Mouse (Mus musculus): ENCODE data around the gene Psmg3.

The Psmg3 gene

DNA sequence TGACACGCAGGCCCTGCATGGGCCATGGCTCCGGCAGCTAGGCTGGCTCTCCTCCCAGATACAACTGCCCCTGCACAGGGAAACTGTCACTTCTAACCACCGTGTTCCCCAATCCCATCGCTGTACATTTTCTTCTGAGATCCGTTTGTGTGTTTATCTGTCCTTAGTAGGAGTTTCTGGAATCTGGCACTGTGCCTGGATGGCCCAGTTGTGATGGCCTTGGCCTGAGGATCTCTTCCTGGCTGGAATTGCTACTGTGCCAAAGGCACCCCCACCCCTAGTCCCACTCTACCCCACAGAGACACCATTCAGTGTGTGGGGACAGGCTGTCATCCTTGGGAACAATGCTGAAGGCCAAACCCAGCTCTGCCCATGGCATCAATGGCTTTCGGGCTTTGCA, 10.7 kb downstream of the Psmg3 start:
- no peak for DNase-seq (ENCODE audit: low spot score in 2 of 2)

GRCm38 (mm10) chr5:139813963-139814381, 12.7 kb downstream of the Psmg3 start:
- DNase-seq (ENCODE audit: low spot score in 2 of 2): no peak

DNA sequence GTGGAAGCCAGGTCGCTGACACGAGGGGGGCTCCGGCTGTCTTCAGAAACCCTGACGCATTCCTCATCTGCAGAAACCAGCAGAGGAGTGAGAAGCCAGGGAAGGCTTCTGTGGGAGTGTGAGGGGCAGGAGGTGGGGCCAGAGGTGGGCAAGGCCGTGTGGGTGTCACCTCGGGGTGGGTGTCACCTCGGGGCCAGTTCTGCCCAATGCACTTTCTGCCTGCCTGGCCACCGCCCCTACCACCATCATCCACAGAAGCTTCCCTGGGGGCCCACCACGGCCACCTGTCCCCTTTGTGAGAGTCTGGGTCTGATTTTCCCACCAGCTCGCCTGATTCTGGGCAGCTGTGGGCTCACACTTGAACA, 13.6 kb downstream of the Psmg3 start:
- DNase-seq (ENCODE audit: low spot score in 2 of 2): no peak

DNA sequence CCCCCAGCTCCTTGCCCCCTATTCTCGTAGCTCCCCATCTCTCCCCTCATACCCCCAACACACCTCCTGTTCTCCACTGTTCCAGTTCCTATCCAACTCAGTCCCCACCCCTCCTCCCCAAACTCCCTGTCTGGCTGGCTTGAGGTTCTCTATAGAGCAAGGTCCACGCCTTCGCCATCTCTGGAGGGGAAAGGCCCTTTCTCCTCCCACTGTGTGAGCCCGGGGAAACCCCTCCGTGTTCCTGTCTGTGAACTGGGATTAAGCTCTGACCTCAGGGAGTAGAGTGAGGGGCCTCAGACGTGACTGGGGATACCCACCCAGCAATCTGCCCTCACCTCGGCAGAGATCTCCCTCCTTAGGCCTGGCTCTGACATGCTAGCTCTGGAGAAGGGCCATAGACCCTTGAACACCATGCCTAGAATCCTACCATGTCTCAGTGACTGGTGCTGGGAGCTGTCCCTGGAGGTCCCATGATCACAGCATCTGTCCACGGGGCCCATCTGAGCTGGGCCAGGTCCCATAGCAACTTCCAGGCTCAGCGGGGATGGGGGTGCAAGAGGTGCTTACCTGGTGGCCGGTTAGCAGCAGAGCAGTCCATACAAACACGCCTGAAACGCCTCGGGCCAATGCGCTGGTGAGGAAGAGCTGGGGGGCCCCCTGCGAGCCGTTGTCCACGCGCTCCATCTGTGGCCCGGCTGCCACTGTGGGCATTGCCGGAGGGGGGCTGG, 14.1 kb downstream of the Psmg3 start:
- DNase-seq (ENCODE audit: low spot score in 2 of 2): no peak

DNA sequence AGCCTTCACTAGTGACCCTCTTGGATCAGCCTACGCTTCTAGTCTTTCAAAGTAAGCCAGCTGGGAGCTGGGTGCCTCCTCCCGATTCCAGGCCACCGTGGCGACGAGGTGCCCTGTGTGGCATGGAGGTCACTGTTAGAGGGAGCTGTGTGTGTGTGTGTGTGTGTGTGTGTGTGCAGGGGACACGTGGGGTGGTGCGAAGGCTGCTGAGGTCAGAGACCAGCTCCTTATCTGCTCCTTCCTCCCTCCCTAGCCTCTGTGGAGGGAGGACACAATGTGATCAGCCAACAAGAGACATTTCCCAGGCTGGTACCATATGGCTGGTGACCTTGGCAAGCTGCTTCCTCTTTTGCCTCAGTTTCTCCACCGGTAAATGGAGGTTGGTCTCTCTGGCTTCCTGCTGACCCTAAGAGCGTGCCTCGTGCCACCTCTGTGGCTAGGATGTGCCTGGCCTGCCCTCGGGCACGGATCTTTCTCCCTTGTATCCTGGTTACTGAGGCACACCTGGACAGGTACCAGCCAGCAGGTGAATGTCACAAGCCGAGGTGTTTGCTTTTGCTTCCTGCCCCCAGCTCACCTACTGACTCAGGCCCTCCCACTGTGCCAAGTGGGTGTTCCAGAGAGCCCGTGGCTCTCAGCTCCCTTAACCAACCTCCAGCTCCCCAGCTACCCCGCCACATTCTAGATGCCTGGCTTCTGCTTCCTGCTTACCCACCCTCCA, 14.8 kb downstream of the Psmg3 start:
- no peak for DNase-seq (ENCODE audit: low spot score in 2 of 2)

DNA sequence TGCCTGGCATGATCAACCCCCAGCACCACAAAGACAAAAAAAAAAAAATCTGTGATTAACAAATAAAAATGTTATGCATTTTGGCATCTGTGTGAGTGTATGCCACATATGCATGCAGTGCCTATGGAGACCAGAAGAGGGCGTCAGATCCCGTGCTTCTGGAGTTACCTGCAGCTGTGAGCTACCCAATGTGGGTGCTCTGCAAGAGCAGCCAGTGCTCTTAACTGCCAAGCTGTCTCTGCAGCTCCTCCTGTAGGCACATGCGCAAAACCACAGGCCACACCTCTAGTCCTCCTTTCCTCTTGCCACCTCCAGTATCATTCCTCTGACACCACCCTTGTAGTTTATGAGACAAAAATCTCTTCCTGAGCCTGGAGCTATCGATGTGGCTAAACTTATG, 17.3 kb downstream of the Psmg3 start:
- no peak for DNase-seq (ENCODE audit: low spot score in 2 of 2)

DNA sequence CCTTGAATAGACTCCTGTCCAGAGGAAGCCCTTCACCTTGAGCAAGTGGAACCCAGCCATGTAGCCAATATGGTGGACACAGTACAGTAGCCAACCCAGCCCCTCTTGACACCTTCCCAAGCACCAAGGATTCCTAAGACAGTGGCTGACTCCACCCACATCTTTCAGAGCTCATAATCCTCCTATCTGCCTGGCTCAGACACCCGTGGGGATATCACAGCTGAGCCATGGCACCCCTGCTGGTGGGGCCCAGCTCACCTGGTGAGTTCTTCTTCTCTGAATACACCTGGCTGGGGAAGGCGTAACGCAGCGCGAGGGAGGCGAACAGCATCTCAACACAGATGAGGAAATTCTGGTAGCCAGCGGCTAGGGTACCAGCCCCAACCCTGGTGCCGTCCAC, 20.8 kb downstream of the Psmg3 start:
- no peak for DNase-seq (ENCODE audit: low spot score in 2 of 2)

- DNase-seq (ENCODE audit: low spot score in 2 of 2): no peak
These were observed 22.0 kb downstream of the Psmg3 start for GRCm38 (mm10) chr5:139804573-139805111.

GRCm38 (mm10) chr5:139804107-139804551, 22.6 kb downstream of the Psmg3 start:
- DNase-seq (ENCODE audit: low spot score in 2 of 2): no peak

DNA sequence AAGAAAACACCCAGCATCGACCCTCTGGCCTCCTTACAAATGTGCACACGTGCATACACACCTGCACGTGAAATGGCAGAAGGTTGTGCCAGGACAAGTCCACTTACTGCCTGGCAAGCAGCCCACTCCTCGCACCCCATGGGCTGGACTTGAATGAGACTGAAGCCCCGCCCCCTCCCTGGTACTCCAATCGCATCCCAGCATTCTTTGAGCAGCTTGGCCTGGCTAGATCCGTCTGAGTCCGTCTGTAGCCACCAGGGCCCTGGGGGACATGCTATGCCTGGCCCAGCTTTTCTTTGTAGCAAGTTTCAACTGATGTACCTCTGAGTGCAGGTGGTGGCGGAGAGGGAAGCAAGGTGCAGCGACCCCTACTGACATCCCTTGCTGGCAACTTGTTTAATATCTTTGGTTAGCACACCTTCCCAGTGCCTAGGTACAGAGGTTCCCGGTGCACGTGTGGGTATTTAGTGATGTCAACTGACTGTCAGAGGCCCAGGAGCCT, 23.0 kb downstream of the Psmg3 start:
- peak in 1 of 2 experiments; percentile 39 for DNase-seq (ENCODE audit: low spot score in 2 of 2)

DNA sequence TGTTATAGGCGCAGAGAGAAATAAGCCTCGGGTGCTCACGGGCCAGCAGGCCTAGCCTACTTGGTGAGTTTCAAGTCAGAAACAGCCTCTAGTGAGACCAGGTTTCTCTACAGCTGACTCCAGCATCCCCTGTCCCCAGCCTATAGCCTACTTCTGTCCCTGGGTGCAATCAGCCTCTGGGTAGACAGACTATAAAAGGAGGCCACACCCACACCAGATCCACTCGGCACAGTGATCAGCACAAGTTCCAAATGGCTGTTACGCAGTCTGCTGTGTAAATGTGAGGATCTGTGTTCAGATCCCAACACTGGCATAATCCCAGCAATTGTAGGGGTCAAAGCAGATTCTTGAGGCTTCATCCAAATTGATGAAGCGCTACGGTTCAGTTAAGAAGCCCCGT, 23.5 kb downstream of the Psmg3 start:
- DNase-seq (ENCODE audit: low spot score in 2 of 2): no peak

GRCm38 (mm10) chr5:139801880-139802279, 24.8 kb downstream of the Psmg3 start:
- no peak for DNase-seq (ENCODE audit: low spot score in 2 of 2)

GRCm38 (mm10) chr5:139801231-139801630, 25.5 kb downstream of the Psmg3 start:
- DNase-seq (ENCODE audit: low spot score in 2 of 2): no peak

GRCm38 (mm10) chr5:139799801-139800590, 26.7 kb downstream of the Psmg3 start:
- DNase-seq (ENCODE audit: low spot score in 2 of 2): no peak

DNA sequence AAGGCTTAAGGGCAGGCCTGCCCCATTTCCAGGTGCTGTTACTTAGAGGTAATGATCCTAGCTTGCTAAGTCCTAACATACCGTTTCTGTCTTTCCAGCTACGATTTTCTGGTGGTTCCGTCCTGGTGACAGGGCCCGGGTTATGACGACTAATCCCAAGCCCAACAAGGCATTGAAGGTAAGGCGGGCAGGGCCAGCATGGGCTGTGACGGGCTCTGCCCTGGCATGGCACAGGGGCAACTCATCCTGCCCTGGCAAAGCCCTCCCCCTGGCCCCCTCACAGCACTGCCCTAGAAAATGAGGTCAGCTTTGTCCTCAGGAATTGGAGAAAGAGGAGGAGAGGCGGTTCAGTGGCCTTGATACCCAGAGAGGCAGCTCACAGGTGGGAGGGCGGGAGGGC, 27.6 kb downstream of the Psmg3 start:
- DNase-seq (ENCODE audit: low spot score in 2 of 2): no peak

DNA sequence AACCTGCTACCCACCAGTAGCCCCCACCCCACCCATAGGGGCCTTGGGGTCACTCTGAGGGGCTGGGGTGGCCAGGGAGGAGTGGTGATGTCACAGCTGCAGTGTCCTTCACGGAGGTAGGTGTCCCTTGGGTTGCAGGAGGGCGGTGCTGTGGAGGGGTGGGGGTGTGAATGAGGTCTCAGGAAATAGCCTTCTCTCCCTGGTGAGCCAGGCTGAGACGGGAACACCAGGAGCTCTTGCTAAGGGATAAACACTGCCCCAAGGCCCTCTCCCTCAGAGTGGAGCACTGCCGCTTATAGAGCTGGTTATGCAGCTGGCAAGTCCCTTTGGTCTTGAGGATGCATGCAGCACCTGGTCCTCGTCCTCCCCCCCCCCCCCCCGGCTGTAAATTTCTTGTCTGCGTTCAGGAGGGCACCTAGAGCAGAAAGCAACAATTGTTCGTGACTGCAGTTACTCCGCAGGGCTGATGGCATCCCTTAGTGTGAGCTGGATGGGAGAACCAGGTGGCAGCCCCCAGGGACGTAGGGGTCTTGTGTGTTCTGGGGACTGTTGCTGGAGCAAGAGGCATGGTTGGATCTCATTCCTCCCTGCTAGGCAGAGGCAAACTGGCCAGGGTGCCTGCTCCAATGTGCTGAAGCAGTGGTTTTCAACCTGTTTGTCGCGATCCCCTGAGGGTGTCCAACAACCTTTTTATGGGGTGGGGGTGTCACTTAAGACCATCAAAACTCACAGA, 28.4 kb downstream of the Psmg3 start:
- DNase-seq (ENCODE audit: low spot score in 2 of 2): no peak

GRCm38 (mm10) chr5:139797473-139798167, 29.1 kb downstream of the Psmg3 start:
- no peak for DNase-seq (ENCODE audit: low spot score in 2 of 2)

DNA sequence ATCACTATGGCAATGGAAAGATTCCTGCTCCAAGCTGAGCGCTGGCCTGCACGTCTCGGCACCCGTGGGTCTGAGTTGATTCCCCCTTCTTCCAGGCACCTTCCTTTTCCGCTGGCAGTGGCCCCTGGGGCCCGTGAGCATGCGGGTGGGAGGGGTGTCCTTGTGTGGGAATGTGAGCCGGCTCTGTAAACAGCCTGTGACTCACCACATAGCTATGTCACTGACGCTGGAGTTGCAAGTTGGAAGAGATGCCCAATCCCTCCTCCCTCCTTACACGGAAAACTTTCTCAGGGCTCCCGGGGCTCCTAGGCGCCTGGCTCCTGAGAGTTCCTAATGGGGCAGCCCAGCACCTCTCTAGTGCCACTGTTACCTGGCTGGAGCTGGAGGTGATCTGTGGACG, 29.8 kb downstream of the Psmg3 start:
- no peak for DNase-seq (ENCODE audit: low spot score in 2 of 2)

DNA sequence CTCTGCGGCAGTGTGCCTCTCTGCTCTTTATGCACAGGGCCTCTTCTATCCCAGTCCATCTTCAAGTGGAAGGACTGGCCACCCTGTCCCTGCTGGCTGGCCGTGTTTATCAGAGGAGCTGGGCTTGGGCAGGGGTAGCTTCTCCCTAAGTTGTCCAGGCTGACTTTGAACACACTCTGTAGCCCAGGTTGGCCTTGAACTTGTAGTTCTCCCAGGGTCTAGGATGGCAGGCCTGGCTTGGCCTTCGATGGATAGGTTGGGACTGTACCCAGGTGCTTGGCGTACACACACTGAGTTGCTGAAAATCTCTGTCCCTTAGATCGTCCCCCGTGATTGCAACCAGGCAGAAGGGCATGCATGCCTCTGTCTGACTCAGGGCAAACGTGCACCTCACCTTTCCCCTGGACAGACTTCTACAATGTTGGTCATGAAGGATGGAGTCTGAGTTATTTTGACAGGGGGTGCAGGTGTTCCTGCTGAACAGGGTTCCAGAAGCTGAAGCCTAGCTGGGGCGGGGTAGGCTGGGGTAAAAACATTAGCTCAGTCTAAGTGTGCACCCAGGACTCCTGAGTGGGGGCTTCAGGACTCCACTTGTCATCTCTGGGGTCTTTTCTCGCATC, 30.6 kb downstream of the Psmg3 start:
- DNase-seq (ENCODE audit: low spot score in 2 of 2): no peak

- DNase-seq (ENCODE audit: low spot score in 2 of 2): no peak
These were observed 31.7 kb downstream of the Psmg3 start for GRCm38 (mm10) chr5:139794938-139795337.
